Comparison of ENCODE assay signal across 8 mouse cellular contexts in genomic region chr12:55344583-55344982, GRCm38 (mm10). TPM values are rescaled to one million over a fixed set of nuclear protein-coding genes. Genes with fewer than 3 reads are reported as not detected.
DNase-seq lines count a peak whose midpoint lies in the region; ATAC-seq and TF ChIP-seq lines count a peak whose summit lies in the region.

No protein-coding gene starts in this region.

- no peak for DNase-seq in hindbrain, embryonic 14.5 days (ENCODE audit: low spot score)
- no peak for DNase-seq in hindbrain, embryonic 11.5 days (ENCODE audit: low spot score)
- no peak for DNase-seq in heart, embryonic 10.5 days (ENCODE audit: low spot score)
- peak; percentile 12 to 32 for DNase-seq in kidney, postnatal 4 days
- DNase-seq in urinary bladder, adult 2 months (ENCODE audit: low spot score) = no peak
- DNase-seq in ovary, postnatal 10 days (ENCODE audit: low spot score) = no peak
- no peak for DNase-seq in cerebellum, adult 11-12 months

- no peak for TF ChIP-seq POLR2A in bone marrow, adult 2 months (IDR thresholded peaks at IDR 0.05; ENCODE audit: borderline replicate concordance, control insufficient read depth, low read depth, low read length)

- no peaks in the 10 kb centered on the region for H3K36me3 ChIP-seq in hindbrain, embryonic 14.5 days (replicated peaks; ENCODE audit: control insufficient read depth, insufficient read depth)
- H3K36me3 ChIP-seq in hindbrain, embryonic 11.5 days (ENCODE audit: control insufficient read depth, insufficient read depth, low read length) = no peaks in the 10 kb centered on the region
- H3K36me3 ChIP-seq in heart, embryonic 10.5 days = 0 out of 2 replicates have a peak, but pooled peaks cover 2% of the 10 kb centered on the region

- WGBS in hindbrain, embryonic 14.5 days = 77% methylated on average over 13 of the region's 13 CpGs
- 87% methylated on average over 13 of the region's 13 CpGs for WGBS in hindbrain, embryonic 11.5 days
- WGBS in bone marrow, adult 2 months = 37% methylated on average over 13 of the region's 13 CpGs
- WGBS in heart, embryonic 10.5 days = 78% methylated on average over 13 of the region's 13 CpGs

- no peak overlapping the region for H3K9ac ChIP-seq in hindbrain, embryonic 14.5 days
- no peak overlapping the region for H3K9ac ChIP-seq in hindbrain, embryonic 11.5 days (ENCODE audit: low read depth, low read length)

- H3K4me2 ChIP-seq in hindbrain, embryonic 14.5 days (replicated peaks) = peak overlapping the region; percentile 20; the same call in 1 of the 2 replicates
- no peak overlapping the region for H3K4me2 ChIP-seq in hindbrain, embryonic 11.5 days (replicated peaks; ENCODE audit: low read depth, low read length)

- H3K4me1 ChIP-seq in hindbrain, embryonic 14.5 days (replicated peaks; ENCODE audit: control insufficient read depth, insufficient read depth, low read length) = no peaks in the 10 kb centered on the region; the same call in 1 of the 2 replicates
- H3K4me1 ChIP-seq in hindbrain, embryonic 11.5 days (replicated peaks; ENCODE audit: control insufficient read depth, insufficient read depth, low read length) = no peaks in the 10 kb centered on the region
- H3K4me1 ChIP-seq in bone marrow, adult 2 months (ENCODE audit: control insufficient read depth, insufficient read depth, low read length) = no peaks in the 10 kb centered on the region; the same call in 1 of the 2 replicates
- H3K4me1 ChIP-seq in heart, embryonic 10.5 days = peaks cover 8% of the 10 kb centered on the region

- no peaks in the 10 kb centered on the region for H3K9me3 ChIP-seq in hindbrain, embryonic 14.5 days (ENCODE audit: control insufficient read depth, low read length)
- no peaks in the 10 kb centered on the region for H3K9me3 ChIP-seq in hindbrain, embryonic 11.5 days (ENCODE audit: control insufficient read depth, low read length)
- no peaks in the 10 kb centered on the region for H3K9me3 ChIP-seq in heart, embryonic 10.5 days

- TF ChIP-seq CTCF in bone marrow, adult 2 months (IDR thresholded peaks at IDR 0.05; ENCODE audit: control insufficient read depth, insufficient read depth, low read length) = no peak

- ATAC-seq in hindbrain, embryonic 14.5 days (ENCODE audit: low FRiP score) = no peak
- ATAC-seq in hindbrain, embryonic 11.5 days (ENCODE audit: low FRiP score) = no peak

- no peak overlapping the region for H3K4me3 ChIP-seq in hindbrain, embryonic 14.5 days (replicated peaks; ENCODE audit: low read length)
- H3K4me3 ChIP-seq in hindbrain, embryonic 11.5 days (ENCODE audit: low read depth, low read length) = no peak overlapping the region
- no peak overlapping the region for H3K4me3 ChIP-seq in bone marrow, adult 2 months (replicated peaks; ENCODE audit: control insufficient read depth, low read depth, low read length)
- no peak overlapping the region for H3K4me3 ChIP-seq in heart, embryonic 10.5 days

- peak overlapping the region; percentile 66 for H3K27ac ChIP-seq in hindbrain, embryonic 14.5 days
- no peak overlapping the region for H3K27ac ChIP-seq in hindbrain, embryonic 11.5 days (ENCODE audit: low read depth, low read length)
- peak overlapping the region; percentile 6; the same call in 1 of the 2 replicates for H3K27ac ChIP-seq in bone marrow, adult 2 months (ENCODE audit: control insufficient read depth, insufficient read depth, low read depth, low read length, poor library complexity)
- peak overlapping the region; percentile 42; the same call in 1 of the 2 replicates for H3K27ac ChIP-seq in heart, embryonic 10.5 days

- H3K27me3 ChIP-seq in hindbrain, embryonic 14.5 days (ENCODE audit: control insufficient read depth, insufficient read depth, low read length) = no peaks in the 10 kb centered on the region
- no peaks in the 10 kb centered on the region for H3K27me3 ChIP-seq in hindbrain, embryonic 11.5 days (ENCODE audit: control insufficient read depth, insufficient read depth, low read length)
- no peaks in the 10 kb centered on the region for H3K27me3 ChIP-seq in heart, embryonic 10.5 days (ENCODE audit: insufficient read depth, poor library complexity, severe bottlenecking)

RNA-seq across cellular contexts. Expression of gene Psma6, which starts 39.4 kb away (rescaled TPM):
- 403 and 442 TPM in 2 replicates for polyA plus RNA-seq in hindbrain, embryonic 14.5 days (2014; fragmentation: Nextera tagmentation; extraction: Ambion mirVana)
- 503 and 508 TPM in 2 replicates for polyA plus RNA-seq in hindbrain, embryonic 11.5 days (2014; fragmentation: Nextera tagmentation; extraction: Ambion mirVana)
- polyA plus RNA-seq in bone marrow, adult 2 months (2011; ENCODE audit: insufficient read depth, insufficient read length, low replicate concordance, missing spikeins) = 71.0 and 119 TPM in 2 replicates
- 365 and 409 TPM in 2 replicates for polyA plus RNA-seq in heart, embryonic 10.5 days (2016; fragmentation: Nextera tagmentation; extraction: Ambion mirVana)
- 149 and 166 TPM in 2 replicates for polyA plus RNA-seq in urinary bladder, adult 2 months (2012; rRNA removed)

RNA-seq across cellular contexts. Expression of gene Ppp2r3c, which starts 41.8 kb away (rescaled TPM):
- polyA plus RNA-seq in hindbrain, embryonic 14.5 days (2014; fragmentation: Nextera tagmentation; extraction: Ambion mirVana) = 23.4 and 24.2 TPM in 2 replicates
- 33.6 and 34.5 TPM in 2 replicates for polyA plus RNA-seq in hindbrain, embryonic 11.5 days (2014; fragmentation: Nextera tagmentation; extraction: Ambion mirVana)
- 9.0 and 11.2 TPM in 2 replicates for polyA plus RNA-seq in bone marrow, adult 2 months (2011; ENCODE audit: insufficient read depth, insufficient read length, low replicate concordance, missing spikeins)
- 11.0 and 14.2 TPM in 2 replicates for polyA plus RNA-seq in heart, embryonic 10.5 days (2016; fragmentation: Nextera tagmentation; extraction: Ambion mirVana)
- 8.9 and 9.0 TPM in 2 replicates for polyA plus RNA-seq in urinary bladder, adult 2 months (2012; rRNA removed)

RNA-seq across cellular contexts. Expression of gene 1110008L16Rik, which starts 45.2 kb away (rescaled TPM):
- 7.9 and 10.7 TPM in 2 replicates for polyA plus RNA-seq in hindbrain, embryonic 14.5 days (2014; fragmentation: Nextera tagmentation; extraction: Ambion mirVana)
- polyA plus RNA-seq in hindbrain, embryonic 11.5 days (2014; fragmentation: Nextera tagmentation; extraction: Ambion mirVana) = 18.1 and 20.0 TPM in 2 replicates
- 5.7 and 7.9 TPM in 2 replicates for polyA plus RNA-seq in bone marrow, adult 2 months (2011; ENCODE audit: insufficient read depth, insufficient read length, low replicate concordance, missing spikeins)
- 13.3 and 14.2 TPM in 2 replicates for polyA plus RNA-seq in heart, embryonic 10.5 days (2016; fragmentation: Nextera tagmentation; extraction: Ambion mirVana)
- 12.3 and 12.9 TPM in 2 replicates for polyA plus RNA-seq in urinary bladder, adult 2 months (2012; rRNA removed)

Comparison
In these comparisons a context has a peak if more than half of its experiments do, and no peak if none do; other contexts are left out.
1. DNase-seq: peak in kidney, postnatal 4 days (2 of 2); none in hindbrain, embryonic 14.5 days (single experiment), hindbrain, embryonic 11.5 days (single experiment), heart, embryonic 10.5 days (single experiment), urinary bladder, adult 2 months (single experiment), ovary, postnatal 10 days (single experiment) and cerebellum, adult 11-12 months (single experiment).